Mouse (Mus musculus) cerebellum, adult 9-10 months (tissue): ENCODE data around the gene Enpp1.

Experiments
- DNase-seq: peaks from one replicate; pipeline ENCODE4 v3.0.0; 2022

Gene Enpp1

DNA sequence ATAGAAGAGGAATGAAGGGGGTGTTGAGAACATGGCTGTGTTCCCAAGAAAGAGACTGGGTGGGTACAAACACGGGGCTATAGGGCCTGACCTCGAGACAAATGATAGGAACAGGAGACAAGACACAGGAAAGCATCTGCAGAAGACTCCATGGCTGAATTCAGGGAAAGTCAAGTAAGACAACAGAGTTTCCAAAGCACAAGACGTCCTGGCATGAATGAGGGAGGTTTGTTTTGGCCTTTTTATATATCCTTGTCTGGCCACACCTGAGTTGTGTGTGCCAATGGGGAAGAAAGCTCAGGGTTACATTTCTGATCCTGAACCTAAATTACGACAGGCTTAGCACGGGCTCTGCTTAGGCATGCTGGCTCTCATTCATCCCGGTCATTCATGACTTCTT is 4.2 kb downstream of the Enpp1 start:
- no peak for DNase-seq

DNA sequence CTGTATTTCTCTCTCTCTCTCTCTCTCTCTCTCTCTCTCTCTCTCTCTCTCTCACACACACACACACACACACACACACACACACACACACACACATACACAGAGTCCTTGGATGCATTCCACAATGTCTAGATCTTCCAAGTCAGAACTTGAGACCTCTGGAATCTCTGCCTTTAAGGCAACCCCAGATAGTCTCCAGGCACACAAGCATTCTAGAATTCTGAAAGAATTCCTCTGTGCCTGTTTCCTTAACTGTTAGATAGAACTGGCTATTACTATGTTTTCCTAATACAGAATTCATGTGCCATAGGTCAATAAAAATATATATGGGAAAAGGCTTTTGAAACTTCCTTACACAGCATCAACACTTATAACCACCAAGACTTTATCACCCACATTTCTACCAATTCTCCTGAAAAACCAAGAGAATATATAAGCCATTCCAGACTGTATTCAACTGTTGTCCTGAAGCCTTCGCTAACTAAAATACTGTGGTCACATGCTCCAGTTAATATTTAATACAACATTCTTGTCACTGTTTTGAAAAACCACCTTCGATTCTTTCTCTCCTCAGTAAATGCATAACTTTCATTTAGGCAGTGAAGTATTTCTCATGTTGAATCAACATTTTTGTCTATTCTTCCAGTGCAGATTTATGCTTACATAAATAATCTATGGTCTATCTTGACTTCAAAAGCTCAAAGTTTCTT is 5.4 kb downstream of the Enpp1 start:
- no peak for DNase-seq

DNA sequence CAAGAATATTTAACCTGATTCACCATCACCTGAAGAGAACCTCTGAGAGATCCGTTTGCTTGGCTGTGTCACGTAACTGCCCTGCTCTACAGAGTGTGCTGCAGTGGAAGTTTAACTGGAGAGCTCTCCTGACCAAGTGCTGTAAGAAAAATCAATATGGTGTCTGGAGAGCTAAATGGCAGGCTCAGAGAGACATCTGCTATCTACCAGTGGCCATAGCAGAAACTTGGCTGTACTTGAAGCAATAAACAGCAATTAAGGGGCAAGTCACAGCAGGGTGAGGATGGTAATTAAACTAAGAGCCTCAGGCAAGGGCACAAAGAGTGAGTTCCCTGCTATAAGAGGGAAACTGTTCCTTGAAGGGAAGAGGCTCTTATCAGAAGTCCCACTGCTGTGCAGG is 9.3 kb downstream of the Enpp1 start:
- DNase-seq = peak; percentile 15

- DNase-seq = no peak
Observed at GRCm38 (mm10) chr10:24698131-24698775, 13.7 kb downstream of the Enpp1 start.

- no peak for DNase-seq
Observed at GRCm38 (mm10) chr10:24696761-24697160, 15.2 kb downstream of the Enpp1 start.

GRCm38 (mm10) chr10:24695786-24696185 is 16.2 kb downstream of the Enpp1 start:
- DNase-seq = no peak

DNA sequence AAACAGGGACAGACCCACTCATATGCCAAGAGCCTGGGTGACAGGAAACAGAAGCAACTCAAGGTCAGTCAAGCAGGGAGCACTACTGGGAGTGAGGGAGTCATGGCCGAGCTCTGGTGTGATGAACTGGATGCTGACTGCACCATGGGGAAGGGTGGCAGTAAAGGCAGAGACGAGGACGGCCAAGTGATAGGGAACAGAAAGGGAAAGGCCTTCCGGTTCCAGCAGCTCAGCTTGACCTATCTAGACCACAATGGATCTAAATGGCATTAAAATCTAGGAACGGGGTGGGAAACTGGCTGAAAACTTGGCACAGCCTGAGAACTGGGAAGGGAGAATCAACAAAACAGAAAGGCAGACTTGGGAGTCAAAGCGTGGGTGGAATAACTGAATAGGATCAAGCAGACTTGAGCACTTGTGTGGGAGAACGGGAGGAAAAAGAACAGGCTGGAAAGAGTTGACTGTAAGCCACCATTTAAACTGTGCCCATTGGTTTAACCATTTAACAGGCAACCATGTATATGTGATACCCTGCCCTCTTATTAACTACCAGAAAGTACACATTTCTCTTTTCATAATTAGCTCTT is 29.3 kb downstream of the Enpp1 start:
- no peak for DNase-seq

GRCm38 (mm10) chr10:24677681-24678080 is 34.3 kb downstream of the Enpp1 start:
- DNase-seq = no peak

DNA sequence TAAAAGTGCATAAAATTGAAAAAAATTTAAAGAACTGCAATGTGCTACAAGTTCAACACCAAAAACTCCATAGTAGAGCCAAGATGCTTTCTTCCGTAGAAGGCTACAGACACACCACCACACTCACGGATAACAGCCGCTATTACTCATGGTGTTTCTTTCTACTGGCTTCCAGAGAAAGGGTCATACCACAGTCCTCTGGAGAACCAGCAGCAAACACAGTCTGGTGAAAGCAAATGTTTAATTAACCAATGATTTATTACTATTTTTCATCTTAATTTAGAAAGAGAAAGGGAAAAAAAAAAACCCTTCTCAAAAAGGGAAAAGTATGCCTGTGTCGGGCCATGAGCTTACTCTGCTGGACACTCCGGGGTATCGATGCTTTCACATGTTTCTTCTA is 37.7 kb downstream of the Enpp1 start:
- no peak for DNase-seq

GRCm38 (mm10) chr10:24672948-24673347 is 39.0 kb downstream of the Enpp1 start:
- DNase-seq = no peak

GRCm38 (mm10) chr10:24670548-24670947 is 41.4 kb downstream of the Enpp1 start:
- no peak for DNase-seq

- no peak for DNase-seq
Observed at GRCm38 (mm10) chr10:24650990-24651569, 60.9 kb downstream of the Enpp1 start.

DNA sequence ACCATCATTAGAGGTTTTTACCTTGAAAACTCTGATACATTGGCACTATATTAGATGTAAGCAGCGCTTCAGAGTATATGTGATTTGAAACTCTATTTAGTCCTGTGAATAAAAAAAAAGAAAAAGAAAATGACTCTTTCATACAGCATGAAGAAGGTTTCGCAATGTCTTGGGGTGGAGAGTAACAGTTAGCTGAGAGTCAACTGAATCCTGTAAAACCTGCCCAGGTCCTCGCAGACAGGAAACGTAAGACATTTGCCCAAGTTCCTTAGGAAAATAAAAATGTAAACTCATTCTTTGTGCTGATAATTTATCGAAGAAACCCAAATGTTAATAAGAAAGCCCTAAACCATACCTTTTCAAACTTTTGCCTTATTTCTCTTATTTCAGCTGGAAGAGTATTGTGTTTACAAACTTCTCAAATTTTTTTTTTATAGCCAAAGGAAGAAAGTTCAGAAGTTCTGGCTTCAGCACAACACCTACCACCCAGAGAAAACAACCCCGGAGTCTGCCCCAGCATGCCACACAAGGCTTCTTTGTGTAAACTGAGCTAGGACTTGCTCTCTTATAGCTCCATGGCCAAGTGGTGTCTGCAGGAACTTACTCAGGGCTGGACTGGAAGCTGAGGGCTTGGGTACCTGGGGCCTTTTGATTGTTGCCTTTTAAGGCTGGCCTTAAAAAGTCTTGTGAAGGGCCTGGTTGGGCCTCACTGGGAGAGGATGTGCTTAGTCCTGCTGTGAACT is 63.8 kb downstream of the Enpp1 start:
- no peak for DNase-seq

- DNase-seq = no peak
Observed at GRCm38 (mm10) chr10:24645169-24645568, 66.8 kb downstream of the Enpp1 start.

DNA sequence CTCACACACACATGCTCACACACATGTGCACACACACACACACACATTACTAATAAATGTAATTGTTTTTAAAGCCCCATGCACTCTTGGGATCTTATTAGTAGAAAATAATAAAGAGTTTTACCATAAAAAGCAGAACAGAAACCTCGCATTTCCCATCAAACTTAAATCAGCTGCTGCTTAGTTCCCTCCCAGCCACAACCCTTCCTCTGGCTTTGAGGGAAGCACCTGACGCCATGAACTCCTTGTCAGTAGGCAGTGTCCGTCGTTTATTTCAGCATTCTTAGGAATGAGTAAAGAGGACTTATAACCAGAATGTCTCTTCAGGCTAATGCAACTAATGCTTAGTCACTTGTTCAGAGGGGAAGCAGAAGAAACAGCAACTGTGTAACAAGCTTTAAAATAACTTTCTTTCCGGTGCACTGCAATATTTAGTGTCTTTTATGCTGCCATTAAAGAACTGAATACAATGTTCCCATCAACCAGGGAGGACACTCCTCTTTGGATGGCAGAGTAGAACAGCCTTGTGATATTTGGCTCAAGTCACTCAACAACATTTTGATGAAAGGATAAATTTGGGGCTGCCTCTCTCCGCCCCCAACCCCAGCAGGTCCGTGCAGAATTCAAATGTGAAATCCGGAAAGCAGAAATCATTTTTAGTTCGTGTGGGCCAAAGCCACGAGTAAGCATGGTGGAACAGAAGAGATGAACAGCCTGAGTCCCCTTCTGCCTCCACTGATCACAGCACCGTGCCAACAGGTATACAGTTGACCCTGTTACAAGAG is 69.0 kb downstream of the Enpp1 start:
- no peak for DNase-seq

- no peak for DNase-seq
Observed at GRCm38 (mm10) chr10:24641416-24642140, 70.4 kb downstream of the Enpp1 start.

DNA sequence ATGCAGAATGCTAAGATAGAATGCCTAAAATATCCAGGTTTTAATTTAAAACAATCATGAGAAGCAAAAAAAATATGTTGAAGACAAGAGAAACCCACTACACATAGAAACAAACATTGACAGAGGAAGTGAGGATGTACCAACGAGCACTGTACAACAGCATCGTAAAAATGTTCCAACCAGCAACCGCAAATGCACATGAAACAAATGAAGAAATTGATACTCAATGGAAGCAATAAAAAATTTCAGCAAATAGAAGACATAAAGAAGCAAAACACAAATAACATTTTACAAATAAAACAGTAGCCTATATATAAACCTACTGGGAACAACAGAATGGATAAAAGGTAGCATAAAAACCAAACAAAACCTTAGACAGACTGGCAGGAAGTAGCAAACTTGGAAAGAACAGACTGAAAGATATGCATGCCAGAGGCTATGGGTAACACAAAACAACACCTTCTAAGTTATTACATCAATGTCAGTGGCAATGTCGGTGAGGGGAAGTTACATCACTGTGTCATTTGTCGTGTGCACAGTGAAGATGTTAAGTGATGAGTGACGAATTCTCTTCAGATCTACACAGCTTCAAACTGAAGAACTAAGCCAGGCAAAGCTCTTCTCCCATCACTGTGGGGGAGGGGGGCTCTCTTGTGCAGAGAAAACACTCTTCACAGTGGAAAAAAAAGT is 71.6 kb downstream of the Enpp1 start:
- DNase-seq = no peak

GRCm38 (mm10) chr10:24639596-24639995 is 72.4 kb downstream of the Enpp1 start:
- DNase-seq = no peak

- DNase-seq = no peak
Observed at GRCm38 (mm10) chr10:24638306-24639070, 73.5 kb downstream of the Enpp1 start.

- DNase-seq = no peak
Observed at GRCm38 (mm10) chr10:24636986-24637385, 75.0 kb downstream of the Enpp1 start.
